Mouse (Mus musculus) E14TG2a.4 (cell line): ENCODE results near the gene Nr5a2.

Source experiments
- H3K27me3 ChIP-seq: 2 replicates; pipeline ENCODE4 v1.6.1; 2014; ENCODE audit warnings: low read length, control low read depth; ENCODE audit not compliant: insufficient read depth
- H3K36me3 ChIP-seq: 2 replicates; pipeline ENCODE4 v1.6.1; 2014; ENCODE audit warnings: low read length, control low read depth; ENCODE audit not compliant: insufficient read depth
- H3K4me1 ChIP-seq: replicated peaks from 2 replicates; pipeline ENCODE4 v1.6.1; 2014; ENCODE audit warnings: low read depth, low read length, control low read depth
- H3K4me3 ChIP-seq: replicated peaks from 2 replicates; pipeline ENCODE4 v1.5.1; 2014; ENCODE audit warnings: mild to moderate bottlenecking, low read length
- H3K9me3 ChIP-seq: 2 replicates; pipeline ENCODE4 v1.6.1; 2014; ENCODE audit warnings: low read length, control low read depth
- CTCF ChIP-seq: conservative IDR thresholded peaks from 2 replicates; pipeline ENCODE4 v1.5.1; 2014; ENCODE audit warnings: low read length
- NANOG ChIP-seq: IDR thresholded peaks from 2 replicates; pipeline ENCODE4 v1.6.1; 2014; ENCODE audit warnings: borderline replicate concordance, low read length, mixed read lengths
- POU5F1 ChIP-seq: IDR thresholded peaks from 2 replicates; pipeline ENCODE4 v1.6.1; 2014; ENCODE audit warnings: low read length, borderline replicate concordance

Nr5a2 gene

DNA sequence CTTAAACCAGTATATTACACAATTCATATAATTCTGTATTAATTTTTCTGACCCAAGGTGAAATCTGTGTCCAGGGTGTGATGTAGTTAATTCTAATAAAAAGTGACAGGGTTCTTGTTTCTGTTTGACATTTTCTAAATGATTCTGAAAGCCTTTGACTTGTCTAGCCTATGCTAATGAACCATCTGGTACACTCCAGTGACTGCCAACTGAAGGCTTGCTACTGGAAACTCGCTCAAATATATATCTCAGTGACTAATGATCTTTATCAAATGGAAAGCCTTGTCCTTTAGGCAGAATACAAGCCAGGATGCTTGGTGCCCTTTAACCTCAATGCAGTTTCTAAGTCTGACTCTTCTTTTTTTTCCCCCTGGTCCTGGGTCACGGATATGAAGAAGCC lies 114.2 kb downstream of the Nr5a2 start:
- Histone ChIP-seq H3K9me3 (no peaks in the 10 kb centered on the region), H3K4me3 (no peak overlapping the region), H3K4me1 (peaks cover 7% of the 10 kb centered on the region; the same call in 1 of the 2 replicates), H3K36me3 (peaks cover 69% of the 10 kb centered on the region), H3K27me3 (no peaks in the 10 kb centered on the region)
- no peak for TF ChIP-seq CTCF
- no peak for TF ChIP-seq NANOG
- no peak for TF ChIP-seq POU5F1

DNA sequence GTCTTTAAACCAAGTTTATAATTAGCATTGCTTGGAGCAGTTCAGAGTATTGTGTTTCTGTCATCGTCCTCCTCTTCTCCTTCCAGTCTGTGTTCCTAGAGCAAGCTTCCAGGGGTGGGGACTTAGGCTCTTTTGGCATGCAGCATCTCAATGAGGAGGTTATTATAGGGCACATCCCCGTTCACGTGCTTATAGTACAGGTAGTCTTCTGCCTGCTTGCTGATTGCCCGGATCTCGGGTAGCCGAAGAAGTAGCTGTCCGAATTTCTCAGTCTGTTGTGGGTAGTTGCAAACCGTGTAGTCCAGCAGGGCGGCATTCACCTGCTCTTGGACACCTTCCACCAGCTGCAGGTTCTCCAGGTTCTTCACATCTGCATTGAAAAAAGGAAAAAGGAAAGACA lies 114.9 kb downstream of the Nr5a2 start:
- H3K4me1 ChIP-seq: peaks cover 7% of the 10 kb centered on the region; the same call in 1 of the 2 replicates
- H3K36me3 ChIP-seq: peaks cover 62% of the 10 kb centered on the region
- H3K27me3 ChIP-seq: no peaks in the 10 kb centered on the region
- H3K4me3 ChIP-seq: no peak overlapping the region
- TF ChIP-seq CTCF: no peak
- no peak for TF ChIP-seq POU5F1
- no peak for TF ChIP-seq NANOG
- H3K9me3 ChIP-seq: no peaks in the 10 kb centered on the region

DNA sequence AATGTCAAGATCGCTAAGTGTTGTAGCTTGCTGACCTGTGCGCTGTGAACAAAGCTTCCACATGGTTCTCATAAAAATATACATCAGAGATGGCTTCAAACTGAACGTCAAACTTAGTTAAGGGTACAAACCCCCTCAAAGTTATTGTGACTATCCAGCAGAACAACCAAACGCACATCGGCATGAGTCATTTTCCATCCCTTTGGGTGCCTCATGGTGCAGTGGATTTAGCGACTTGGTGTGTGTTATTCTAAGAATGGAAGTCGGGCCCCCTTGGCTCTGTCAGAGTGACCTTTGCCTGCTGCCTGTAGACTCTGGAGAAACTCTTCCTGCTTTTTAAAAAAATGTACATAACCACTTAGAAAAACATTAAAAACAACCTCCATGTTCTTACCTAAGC lies 119.7 kb downstream of the Nr5a2 start:
- no peak for TF ChIP-seq POU5F1
- no peak for TF ChIP-seq NANOG
- no peak for TF ChIP-seq CTCF
- peaks cover 9% of the 10 kb centered on the region for H3K4me1 ChIP-seq

DNA sequence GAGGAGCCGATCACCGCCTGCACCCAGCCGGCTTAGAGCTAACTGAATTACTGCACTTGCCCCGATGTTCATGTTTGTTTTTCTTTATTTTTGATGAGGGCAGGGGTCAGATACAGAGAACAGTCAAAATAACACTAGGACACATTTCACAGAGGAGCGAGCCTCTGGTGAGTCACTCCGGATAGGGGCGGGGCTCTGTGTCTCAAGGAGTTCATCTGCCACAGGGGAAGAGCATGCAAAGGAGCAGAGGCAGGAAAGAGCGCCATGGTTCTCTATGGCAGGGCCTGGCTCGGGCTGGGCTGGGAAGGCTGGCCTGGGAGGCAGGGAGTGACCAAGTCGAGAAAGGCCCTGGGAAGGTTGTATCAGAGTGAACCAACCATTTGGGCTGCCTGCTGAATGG lies 121.0 kb downstream of the Nr5a2 start:
- 0 out of 2 replicates have a peak, but pooled peaks cover 3% of the 10 kb centered on the region for H3K27me3 ChIP-seq
- H3K9me3 ChIP-seq: no peaks in the 10 kb centered on the region
- no peak for TF ChIP-seq POU5F1
- TF ChIP-seq NANOG: no peak
- TF ChIP-seq CTCF: no peak
- peaks cover 6% of the 10 kb centered on the region for H3K36me3 ChIP-seq
- peak overlapping the region; percentile 13; the same call in 1 of the 2 replicates for H3K4me3 ChIP-seq
- H3K4me1 ChIP-seq: peaks cover 9% of the 10 kb centered on the region

More for the DNA sequence above, 119.7 kb downstream of the Nr5a2 start:
- Histone ChIP-seq H3K9me3 (no peaks in the 10 kb centered on the region), H3K4me3 (no peak overlapping the region), H3K27me3 (no peaks in the 10 kb centered on the region), H3K36me3 (peaks cover 18% of the 10 kb centered on the region)

DNA sequence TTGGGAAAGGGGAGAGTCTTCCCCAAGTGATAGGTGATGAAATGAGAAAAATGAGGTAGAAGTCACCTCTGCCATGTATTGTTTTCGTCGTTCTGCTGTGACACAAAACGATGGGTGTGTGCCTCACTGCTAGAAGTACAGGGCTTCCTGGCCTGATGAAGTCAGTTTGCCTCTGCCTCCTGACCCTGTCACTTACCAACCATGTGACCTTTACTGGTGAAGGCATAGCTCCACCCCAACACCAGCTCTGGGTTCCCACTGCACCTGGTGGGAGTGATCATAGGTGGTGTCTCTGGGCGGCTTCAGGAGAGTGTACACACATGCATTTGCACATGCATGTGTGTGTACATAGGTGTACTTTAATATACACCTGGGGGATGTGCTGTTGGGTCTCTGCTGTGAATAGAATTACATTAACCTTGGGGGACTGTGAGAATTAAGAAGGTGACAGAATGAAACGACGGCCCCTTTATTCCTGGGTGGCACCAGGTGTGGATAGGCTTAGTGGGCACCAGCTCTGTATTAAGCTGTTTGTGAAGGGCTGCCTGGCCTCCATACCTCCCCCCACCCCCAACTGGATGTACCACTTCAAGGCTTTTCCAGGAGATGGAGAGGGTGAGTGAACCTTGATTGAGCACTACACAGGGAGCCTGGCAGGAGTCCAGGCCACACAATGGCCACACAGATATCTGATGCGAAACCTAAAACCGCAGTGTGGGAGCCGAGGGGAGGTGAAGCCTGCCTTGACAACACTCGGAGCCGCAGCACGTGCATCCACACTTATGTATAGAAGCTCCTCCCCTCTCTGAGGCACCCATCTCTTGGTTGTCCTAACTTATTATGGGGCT lies 127.7 kb downstream of the Nr5a2 start:
- TF ChIP-seq NANOG: no peak
- no peak for TF ChIP-seq POU5F1
- TF ChIP-seq CTCF: no peak
- H3K4me3 ChIP-seq: no peak overlapping the region
- H3K27me3 ChIP-seq: 0 out of 2 replicates have a peak, but pooled peaks cover 3% of the 10 kb centered on the region
- peaks cover 8% of the 10 kb centered on the region for H3K4me1 ChIP-seq
- H3K36me3 ChIP-seq: no peaks in the 10 kb centered on the region
- peaks cover 12% of the 10 kb centered on the region for H3K9me3 ChIP-seq

DNA sequence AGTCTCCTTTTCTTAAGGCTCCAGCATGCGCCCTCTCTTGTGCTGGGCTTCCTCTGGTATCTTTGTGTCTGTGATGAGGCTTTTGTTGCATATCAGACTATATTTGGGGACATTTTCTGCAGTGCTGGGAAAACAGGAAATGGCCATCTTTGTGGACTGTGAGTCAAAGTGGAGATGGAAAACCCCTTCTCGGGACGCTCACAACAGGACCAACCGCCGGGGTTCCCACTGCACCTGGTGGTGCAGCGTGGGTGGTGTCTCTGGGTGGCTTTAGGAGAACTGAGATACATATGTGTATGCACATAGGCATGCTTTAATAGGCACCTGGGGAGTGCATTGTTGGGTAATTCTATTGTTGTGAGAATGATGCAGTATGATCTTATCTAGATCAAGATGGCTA lies 129.3 kb downstream of the Nr5a2 start:
- TF ChIP-seq POU5F1 (no peak), CTCF (no peak), NANOG (no peak)
- Histone ChIP-seq H3K36me3 (no peaks in the 10 kb centered on the region), H3K4me3 (no peak overlapping the region), H3K4me1 (peaks cover 8% of the 10 kb centered on the region), H3K9me3 (peaks cover 12% of the 10 kb centered on the region), H3K27me3 (peaks cover 9% of the 10 kb centered on the region; the same call in 1 of the 2 replicates)

DNA sequence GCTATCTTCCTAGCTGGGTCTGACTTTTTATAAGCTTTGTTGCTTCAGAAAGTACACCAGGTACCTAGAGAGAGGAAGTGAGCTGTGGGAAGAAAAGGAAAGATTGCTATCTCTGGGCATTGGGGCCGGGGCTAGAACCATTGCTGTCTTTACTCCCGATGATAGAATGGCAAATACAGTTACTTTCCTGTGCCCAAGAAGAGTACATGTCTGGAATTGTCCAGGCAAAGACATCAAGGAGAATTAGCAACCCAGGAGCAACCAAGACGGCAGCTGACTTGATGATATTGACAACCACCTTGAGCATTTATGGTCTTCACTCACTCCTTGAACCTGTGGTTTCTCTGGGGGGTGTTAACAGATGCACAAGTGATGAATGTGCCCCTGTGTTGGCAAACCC lies 130.3 kb downstream of the Nr5a2 start:
- Histone ChIP-seq H3K27me3 (peaks cover 7% of the 10 kb centered on the region; the same call in 1 of the 2 replicates), H3K36me3 (no peaks in the 10 kb centered on the region), H3K4me3 (no peak overlapping the region), H3K9me3 (peaks cover 12% of the 10 kb centered on the region), H3K4me1 (peaks cover 8% of the 10 kb centered on the region)
- TF ChIP-seq POU5F1: no peak

DNA sequence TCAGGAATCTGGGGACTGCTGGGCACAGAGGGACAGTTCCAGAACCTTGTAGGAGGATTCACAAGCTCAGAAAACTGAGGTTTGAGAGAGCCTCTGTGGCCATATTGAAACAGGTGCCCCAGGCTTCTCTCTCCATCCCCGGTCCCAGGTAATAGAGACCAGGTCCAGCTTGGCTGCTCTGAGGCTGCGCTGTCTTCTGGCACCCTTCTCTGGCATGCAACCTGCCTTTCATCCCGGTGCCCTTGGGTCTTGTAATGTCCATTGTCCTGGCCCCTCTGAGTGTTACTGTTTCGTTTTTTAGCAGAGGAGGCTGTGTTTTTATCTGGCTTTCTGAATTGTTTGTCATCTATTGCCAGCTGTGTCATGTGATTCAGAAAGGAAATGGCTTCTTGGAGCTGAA lies 136.4 kb downstream of the Nr5a2 start:
- H3K27me3 ChIP-seq: peaks cover 22% of the 10 kb centered on the region
- no peak for TF ChIP-seq CTCF
- no peak for TF ChIP-seq POU5F1
- no peak for TF ChIP-seq NANOG
- no peak overlapping the region for H3K4me3 ChIP-seq
- no peaks in the 10 kb centered on the region for H3K4me1 ChIP-seq
- H3K9me3 ChIP-seq: peaks cover 4% of the 10 kb centered on the region; the same call in 1 of the 2 replicates
- H3K36me3 ChIP-seq: no peaks in the 10 kb centered on the region

DNA sequence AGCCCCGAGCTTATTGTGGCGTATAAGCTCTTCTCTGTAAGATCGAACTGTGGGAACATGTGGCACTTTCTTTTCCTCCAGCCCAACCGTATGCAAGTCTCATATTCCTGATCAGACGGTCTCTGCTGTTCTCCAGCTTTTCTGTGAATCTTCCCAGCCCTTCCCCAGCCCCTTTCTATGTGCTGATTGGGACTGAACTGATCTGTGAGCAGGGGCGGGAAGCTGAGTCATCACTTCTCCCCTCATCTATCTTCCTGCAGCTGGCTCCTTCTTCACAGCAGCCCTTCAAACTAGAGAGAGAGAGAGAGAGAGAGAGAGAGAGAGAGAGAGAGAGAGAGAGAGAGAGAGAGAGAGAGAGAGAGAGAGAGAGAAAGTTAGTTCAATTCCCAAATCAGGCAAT lies 159.6 kb downstream of the Nr5a2 start:
- Histone ChIP-seq H3K9me3 (no peaks in the 10 kb centered on the region), H3K4me1 (peaks cover 7% of the 10 kb centered on the region), H3K4me3 (no peak overlapping the region), H3K27me3 (peaks cover 6% of the 10 kb centered on the region; the same call in 1 of the 2 replicates), H3K36me3 (no peaks in the 10 kb centered on the region)
- TF ChIP-seq NANOG (no peak), CTCF (no peak), POU5F1 (no peak)
